Mouse (Mus musculus) embryo, embryonic 10.5 days (tissue): ENCODE measurements at regions not wholly inside any gene's neighbourhood (a gene's known extent, or its start where the extent isn't known, plus 50 kb on each side); places are given as distances from the start of the nearest gene placed in this dataset.

Experiments used
- DNase-seq: peaks from one replicate; pipeline ENCODE4 v3.0.0-alpha.2; 2015; ENCODE audit warnings: low spot score

- DNase-seq, result no peak
Observed at GRCm38 (mm10) chr2:55817273-55817672, 381.5 kb downstream of the Kcnj3 start.

GRCm38 (mm10) chr2:55818220-55818619, 382.4 kb downstream of the Kcnj3 start:
- peak; percentile 15 for DNase-seq

- DNase-seq, result no peak
Observed at GRCm38 (mm10) chr2:55822726-55823125, 387.0 kb downstream of the Kcnj3 start.

DNA sequence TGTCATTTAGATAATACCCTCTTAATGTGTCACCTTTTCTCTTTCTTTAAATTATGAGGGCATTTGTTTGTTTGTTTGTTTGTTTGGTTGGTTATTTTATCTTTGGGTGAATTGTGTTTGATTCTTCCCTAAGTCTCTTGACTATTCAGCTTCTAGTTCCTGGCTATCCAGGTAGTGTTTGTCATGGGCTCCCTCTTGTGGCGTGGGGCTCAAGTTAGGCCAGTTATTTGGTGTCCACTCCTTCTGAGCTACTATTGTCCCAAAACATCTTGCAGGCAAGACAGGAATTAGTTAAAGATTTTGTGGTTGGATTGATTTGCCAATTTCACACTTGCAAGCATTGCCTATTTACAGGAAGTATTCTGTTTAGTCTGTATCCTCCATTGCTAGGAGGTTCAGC, 405.8 kb downstream of the Kcnj3 start:
- DNase-seq, result peak; percentile 35

DNA sequence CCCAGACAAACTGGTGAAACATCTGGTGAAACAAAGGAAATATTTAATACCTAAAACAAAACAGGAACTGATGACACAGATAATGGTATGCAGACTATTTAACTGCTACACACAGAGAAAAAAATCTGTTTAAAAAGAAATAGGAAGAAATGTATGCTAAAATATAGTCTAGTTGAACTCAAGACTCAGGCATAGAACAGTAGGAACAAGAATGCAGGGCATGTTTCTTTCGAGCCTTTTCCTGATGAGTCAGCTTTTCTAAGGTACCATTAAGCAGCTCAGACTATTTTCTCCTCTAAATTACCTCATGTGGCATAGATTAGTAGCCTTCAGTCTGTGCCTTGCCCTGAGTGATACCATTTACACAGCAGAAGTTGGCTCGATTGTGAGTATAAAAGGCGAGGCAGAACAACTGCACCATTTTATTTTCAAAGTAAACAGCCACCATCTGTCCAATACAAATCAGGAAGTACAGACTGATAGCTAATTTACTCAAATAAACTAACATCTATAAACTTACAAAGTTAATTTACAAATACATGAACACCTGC, 411.1 kb downstream of the Kcnj3 start:
- DNase-seq, result peak; percentile 2

GRCm38 (mm10) chr2:55862479-55862878, 426.7 kb downstream of the Kcnj3 start:
- DNase-seq, result no peak

GRCm38 (mm10) chr2:55889976-55890375, 454.2 kb downstream of the Kcnj3 start:
- no peak for DNase-seq

DNA sequence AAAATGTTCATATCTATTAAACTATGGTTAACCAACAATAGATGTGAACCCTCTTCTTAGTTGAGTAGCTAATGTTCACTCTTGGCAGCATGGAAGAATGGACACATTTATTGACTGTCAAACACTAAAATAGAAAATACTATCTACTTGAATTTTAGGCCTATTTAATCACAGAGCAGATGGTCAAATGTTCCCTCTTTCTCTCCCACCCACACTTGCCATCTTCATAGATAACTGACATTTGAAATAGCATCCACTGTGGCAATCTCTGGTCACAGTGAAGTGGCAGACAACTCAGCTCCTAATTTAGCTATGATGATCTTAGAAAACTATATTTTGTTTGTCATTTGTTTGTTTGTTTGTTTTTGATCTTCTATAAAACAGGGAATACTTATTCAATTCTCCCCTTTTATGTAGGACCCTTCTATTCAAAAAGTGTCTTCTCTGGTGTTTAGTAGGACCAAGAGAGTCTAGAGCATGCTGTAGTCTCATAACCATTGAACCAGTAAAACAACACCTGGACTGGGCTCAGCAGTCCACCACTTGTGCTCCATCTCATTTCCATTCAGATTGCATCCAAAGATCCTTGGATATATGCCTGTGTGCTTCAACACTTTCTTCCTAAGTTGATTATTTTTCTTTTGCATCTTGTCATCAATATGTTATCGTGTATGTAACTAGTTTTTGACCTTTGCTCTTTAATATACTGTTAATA, 457.2 kb downstream of the Kcnj3 start:
- no peak for DNase-seq

DNA sequence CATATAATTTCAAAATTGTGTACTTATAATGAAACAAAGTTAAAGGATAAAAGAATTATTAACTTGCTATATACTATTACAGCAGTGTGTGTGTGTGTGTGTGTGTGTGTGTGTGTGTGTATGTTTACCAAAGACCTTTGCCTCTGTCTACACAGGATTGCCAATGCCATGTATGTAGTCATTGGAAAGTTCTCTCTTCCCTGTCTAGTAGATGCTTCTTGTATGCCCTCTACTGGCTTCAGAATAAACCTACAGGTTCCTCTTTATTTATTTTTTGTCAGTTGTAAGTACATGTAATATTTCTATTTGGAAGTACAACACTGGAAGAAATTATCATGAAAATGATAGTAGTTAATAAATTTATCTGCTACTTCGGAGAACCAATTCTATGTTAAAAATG, 484.5 kb downstream of the Kcnj3 start:
- DNase-seq, result peak; percentile 40
